Mouse (Mus musculus) urinary bladder, postnatal 14 days (tissue): ENCODE results near the gene Rbpj.

ENCODE experiments used
- DNase-seq: peaks from one replicate; pipeline ENCODE4 v3.0.0; 2021; ENCODE audit warnings: low spot score

The Rbpj gene

DNA sequence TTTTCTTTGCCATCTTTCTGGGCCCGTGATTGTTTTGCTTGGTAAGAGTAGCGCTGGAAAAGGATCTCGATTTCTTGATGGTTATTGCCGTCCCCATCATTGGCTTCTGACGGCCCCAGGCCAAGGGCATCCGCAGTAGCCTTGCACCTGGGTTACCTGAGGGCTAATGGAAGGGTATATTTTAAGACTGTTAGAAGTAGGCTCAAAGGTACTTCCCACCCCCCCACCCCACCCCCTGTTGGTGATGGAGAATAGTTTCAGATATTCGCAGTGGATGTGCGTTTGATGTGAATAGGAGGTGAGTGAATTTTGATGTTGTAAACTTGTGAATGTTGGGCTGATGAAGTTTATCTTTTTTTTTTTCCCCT lies 125.7 kb downstream of the Rbpj start:
- no peak for DNase-seq

GRCm38 (mm10) chr5:53593080-53593688 lies 127.2 kb downstream of the Rbpj start:
- DNase-seq: no peak

DNA sequence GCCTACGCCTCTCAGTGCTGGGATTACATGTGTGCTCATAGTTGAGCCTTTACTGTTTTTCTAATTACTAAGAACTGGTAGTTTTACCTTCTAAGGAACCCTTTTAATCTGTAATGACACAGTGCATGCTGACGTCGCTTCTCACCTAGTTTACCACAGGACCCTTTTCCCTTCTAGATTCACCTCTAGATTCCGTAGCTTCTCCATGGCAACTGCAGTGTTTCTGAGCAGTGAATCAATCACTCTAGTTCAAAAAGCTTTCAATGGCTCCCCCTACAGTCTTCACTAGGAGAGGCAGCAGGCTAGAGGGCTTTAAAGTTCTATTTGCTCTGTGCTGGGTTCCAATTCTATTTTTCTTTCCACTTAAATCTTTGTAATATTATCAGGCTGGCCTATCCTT lies 128.3 kb downstream of the Rbpj start:
- DNase-seq: peak; percentile 21

GRCm38 (mm10) chr5:53598510-53598909 lies 132.6 kb downstream of the Rbpj start:
- DNase-seq: no peak

GRCm38 (mm10) chr5:53599116-53599515 lies 133.2 kb downstream of the Rbpj start:
- DNase-seq: no peak

GRCm38 (mm10) chr5:53602194-53602593 lies 136.2 kb downstream of the Rbpj start:
- DNase-seq: no peak

- DNase-seq: no peak
These were observed 139.5 kb downstream of the Rbpj start for GRCm38 (mm10) chr5:53605450-53605849.

DNA sequence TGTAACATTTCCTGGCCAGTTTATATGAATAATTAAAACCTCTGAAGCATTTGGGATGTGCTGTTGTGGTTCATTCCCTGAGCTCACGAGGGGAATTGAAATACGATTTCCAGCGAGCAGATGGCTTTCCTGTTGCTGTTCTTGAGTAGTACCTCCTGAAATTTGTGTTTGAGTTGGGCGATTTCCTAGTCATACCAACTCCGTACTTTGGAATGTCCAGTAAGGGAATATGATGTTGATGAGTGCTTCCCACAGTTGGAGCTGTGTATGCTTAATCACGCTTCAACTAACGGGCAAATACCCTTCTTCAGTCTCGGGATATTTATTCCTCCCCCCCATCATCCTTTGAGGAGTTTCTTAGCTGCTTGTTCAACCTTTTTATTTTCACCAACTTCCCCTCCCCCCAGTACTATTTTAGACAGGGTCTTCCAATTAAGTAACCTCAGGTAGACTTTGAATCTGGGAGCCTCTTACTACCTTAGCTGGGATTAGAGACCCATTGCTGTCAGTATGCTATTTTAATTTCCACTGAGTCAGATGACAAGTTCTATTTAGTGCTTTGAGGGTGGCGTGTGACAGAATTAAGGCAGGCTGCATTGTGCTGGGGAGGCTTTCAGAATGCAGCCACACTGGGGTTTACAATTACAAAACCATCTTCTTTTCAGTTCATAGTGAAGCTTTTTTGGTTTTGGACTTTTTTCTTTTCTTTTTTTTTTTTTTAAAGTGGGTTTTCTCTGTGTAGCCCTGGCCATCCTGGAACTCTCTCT lies 141.5 kb downstream of the Rbpj start:
- no peak for DNase-seq

DNA sequence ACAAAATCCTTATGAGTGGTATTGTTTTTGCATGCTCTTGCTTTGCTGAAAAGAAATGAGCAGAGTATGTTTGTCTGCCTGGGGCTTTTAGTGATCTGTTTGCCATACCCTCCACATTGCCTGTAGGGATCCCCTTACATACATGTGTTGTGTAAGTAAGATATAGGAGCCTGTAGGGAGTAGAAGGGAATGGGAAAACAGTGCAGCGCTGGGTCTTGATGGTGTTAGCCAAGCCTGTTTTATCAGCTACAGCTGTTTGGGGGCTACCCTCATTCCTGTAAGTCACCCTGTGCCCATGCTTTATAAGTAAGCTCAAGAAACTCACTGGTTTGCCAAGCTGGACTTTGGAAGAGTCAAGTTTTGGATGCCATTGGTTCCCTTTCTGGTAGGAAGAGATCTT lies 152.9 kb downstream of the Rbpj start:
- DNase-seq: no peak

GRCm38 (mm10) chr5:53632026-53632425 lies 166.1 kb downstream of the Rbpj start:
- DNase-seq: no peak

GRCm38 (mm10) chr5:53636795-53637194 lies 170.8 kb downstream of the Rbpj start:
- no peak for DNase-seq

GRCm38 (mm10) chr5:53637206-53637605 lies 171.3 kb downstream of the Rbpj start:
- DNase-seq: no peak

- no peak for DNase-seq
These were observed 172.7 kb downstream of the Rbpj start for GRCm38 (mm10) chr5:53638647-53639046.

DNA sequence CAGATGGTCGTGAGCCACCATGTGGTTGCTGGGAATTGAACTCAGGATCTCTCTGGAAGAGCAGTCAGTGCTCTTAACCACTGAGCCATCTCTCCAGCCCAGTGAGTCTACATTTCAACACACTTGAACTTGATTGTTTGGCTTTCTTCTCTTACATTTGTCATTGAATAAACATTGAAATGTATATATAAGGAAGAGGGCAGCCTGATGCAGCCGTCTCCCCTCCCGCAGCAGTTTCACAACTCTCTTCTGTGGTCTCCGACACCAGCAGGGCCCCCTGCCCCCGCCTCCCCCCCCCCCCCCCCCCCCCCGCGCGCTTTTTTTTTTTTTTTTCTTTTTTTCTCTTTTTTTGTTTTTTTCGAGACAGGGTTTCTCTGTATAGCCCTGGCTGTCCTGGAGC lies 180.7 kb downstream of the Rbpj start:
- DNase-seq: no peak

DNA sequence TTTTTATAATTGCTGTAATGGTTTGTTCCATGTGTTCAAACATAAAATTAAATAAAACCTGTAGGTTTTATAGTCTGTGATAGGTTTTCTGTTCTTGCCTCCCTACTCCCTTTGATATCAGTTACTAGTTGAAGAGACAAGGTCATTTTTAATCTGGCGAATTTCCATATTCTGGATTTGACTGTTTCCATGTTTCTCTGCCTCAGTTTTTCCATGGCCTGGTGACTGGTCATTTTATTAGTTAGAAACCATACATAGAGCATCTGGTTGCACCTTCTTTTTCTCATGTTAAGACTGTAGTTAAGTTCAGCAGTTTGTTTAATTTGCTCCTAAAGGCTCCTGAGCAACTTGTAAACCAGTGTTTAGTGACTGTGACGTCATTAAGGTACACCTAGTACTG lies 181.4 kb downstream of the Rbpj start:
- no peak for DNase-seq

- no peak for DNase-seq
These were observed 190.6 kb downstream of the Rbpj start for GRCm38 (mm10) chr5:53656596-53656995.

GRCm38 (mm10) chr5:53657925-53658324 lies 192.0 kb downstream of the Rbpj start:
- no peak for DNase-seq

DNA sequence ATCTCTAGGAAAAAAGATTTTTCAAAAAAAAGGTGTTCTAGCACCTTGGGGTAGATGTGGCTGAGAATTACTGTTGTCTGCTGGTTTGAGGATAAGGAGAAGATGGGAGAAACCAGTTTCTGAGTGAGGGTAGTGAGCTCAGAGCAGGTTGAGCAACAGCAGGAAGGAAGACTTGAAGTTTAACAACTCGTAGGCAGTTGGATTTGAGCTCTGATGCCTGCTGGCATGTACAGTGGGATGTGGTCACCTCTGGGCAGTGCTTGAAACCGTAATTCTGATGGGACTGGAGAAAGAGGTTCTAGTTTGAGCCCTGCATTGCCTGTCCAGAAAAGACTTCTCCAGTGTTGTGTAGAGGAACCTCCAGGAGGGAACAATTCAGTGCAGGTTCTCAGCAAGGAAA lies 195.6 kb downstream of the Rbpj start:
- no peak for DNase-seq

- DNase-seq: no peak
These were observed 196.5 kb downstream of the Rbpj start for GRCm38 (mm10) chr5:53662413-53662812.

DNA sequence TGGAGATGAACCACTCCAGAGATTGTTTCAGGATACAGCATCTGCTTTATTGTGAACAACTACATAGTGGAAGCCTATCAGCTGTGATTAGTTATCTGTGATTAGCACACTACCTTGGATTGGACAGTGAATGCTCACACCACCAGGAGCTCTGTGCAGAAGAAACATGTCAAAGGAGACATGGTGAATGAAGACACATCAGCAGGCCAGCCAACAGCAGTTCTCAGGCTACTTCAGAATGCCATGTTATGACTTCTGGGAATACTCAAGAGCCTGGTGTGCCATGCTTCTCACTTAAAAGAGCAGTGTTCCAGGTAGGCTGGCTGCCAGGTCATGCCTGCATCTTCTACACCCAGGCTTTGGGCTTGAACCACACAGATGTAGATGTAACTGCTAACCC lies 197.7 kb downstream of the Rbpj start:
- DNase-seq: no peak

DNA sequence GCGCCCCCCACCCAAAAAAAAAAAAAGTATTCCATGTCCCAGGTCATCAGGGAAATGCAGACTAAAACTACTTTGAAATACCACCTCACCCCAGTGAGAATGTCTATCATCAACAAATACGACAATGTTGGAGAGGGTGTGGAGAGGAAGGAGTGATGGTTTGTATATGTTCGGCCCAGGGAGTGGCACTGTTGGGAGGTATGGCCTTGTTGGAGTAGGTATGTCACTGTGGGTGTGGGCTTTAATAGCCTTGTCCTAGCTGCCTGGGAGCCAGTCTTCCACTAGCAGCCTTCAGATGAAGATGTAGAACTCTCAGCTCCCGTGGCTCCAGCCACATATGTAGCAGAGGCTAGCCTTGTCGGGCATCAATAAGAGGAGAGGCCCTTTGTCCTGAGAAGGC lies 202.1 kb downstream of the Rbpj start:
- DNase-seq: no peak

DNA sequence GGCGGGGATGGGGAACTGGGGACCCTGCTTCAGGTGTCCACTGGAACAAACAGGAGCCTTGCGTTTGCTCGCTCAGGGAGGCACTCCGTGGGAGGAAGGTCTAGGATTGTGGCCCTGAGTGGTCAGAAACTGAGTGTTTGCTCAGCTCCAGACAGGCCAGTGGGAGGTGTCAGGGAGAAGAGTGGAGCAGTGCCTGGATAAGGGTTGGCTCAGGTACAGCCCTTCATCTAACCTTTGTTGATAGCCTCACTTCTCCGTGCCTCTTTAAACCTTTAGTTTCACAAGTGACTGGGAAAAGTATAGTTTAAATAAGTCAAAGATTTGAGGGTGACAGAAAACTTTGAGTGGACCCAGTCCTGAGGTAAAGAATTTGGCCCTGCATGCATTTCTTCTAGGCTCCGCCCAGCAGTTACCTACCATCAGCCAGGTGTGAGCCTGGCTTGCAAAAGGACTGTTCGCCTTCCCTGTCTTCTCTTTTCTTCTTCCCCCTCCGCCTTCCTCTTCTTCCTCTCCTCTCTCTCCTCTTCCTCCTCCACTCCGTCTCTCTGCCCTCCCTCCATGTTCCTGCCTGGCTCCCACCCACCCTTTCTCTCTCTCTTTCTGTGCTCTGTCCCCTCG lies 204.5 kb downstream of the Rbpj start:
- no peak for DNase-seq

- no peak for DNase-seq
These were observed 205.6 kb downstream of the Rbpj start for GRCm38 (mm10) chr5:53671507-53671906.

DNA sequence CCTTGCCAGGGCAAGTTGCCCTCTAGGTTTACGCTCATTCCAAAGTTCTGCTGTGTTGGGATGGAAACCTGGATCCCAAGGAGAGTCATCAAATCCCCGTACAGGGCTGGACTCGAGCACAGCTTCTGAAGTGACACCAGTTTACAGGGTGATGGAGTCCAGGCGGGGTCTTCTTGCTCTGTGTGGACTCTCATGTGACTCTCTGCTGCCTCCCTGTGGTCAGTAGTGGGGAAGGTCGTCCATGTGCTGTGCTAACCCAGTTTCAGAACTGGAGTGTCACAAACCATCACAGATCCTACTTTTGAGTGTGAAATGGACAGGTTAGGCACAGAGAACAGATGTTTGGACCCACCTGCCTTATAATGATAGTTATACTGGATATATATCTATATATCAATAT lies 206.4 kb downstream of the Rbpj start:
- DNase-seq: peak; percentile 63
